Mouse (Mus musculus): ENCODE data around the gene Pofut2.

DNA sequence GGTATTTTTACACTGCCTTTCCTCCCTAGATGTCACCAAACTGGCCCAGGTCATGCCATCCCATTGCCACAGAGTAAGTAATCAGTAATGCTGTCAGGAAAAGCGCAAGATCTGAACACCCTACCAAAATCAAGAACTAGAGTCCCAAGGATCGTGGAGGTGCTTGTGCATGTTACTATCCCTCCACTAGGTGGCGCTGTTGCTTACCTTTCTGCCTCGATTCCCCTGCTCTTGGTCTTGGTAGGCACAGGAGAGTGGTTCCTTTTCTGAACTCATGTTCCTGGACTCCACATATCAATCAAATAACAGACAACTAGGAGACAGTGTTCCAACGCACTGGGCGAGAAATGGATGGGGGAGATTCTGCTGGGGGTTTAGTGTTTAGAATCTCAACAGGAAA is 23.8 kb downstream of the Pofut2 start:
- TF ChIP-seq EP300 (IDR thresholded peaks at IDR 0.05) (no peak), CTCF (IDR thresholded peaks at IDR 0.05) (peak; percentile 98)
